Mouse (Mus musculus): ENCODE measurements around the gene Tpo.

The Tpo gene

GRCm38 (mm10) chr12:30020447-30020846 lies 112.0 kb downstream of the Tpo start:
- no peak for DNase-seq (ENCODE audit: low spot score in 2 of 2)

GRCm38 (mm10) chr12:30017131-30017530 lies 115.3 kb downstream of the Tpo start:
- DNase-seq (ENCODE audit: low spot score in 2 of 2) = no peak

- DNase-seq (ENCODE audit: low spot score in 2 of 2) = no peak
Measured at GRCm38 (mm10) chr12:30015501-30015900, 116.9 kb downstream of the Tpo start.

- no peak for DNase-seq (ENCODE audit: low spot score in 2 of 2)
Measured at GRCm38 (mm10) chr12:30008741-30009140, 123.7 kb downstream of the Tpo start.

- DNase-seq (ENCODE audit: low spot score in 2 of 2) = no peak
Measured at GRCm38 (mm10) chr12:30006586-30006985, 125.8 kb downstream of the Tpo start.
